Mouse (Mus musculus) kidney, postnatal 4 days (tissue): ENCODE measurements around the gene Chst11.

ENCODE experiments used
- DNase-seq, 2 experiments: peaks; one replicate each; pipeline ENCODE4 v3.0.0; 2021; ENCODE audit warnings: mixed read lengths in 2 of 2

Gene Chst11

GRCm38 (mm10) chr10:83079755-83080154 lies 94.5 kb downstream of the Chst11 start:
- DNase-seq: no peak

DNA sequence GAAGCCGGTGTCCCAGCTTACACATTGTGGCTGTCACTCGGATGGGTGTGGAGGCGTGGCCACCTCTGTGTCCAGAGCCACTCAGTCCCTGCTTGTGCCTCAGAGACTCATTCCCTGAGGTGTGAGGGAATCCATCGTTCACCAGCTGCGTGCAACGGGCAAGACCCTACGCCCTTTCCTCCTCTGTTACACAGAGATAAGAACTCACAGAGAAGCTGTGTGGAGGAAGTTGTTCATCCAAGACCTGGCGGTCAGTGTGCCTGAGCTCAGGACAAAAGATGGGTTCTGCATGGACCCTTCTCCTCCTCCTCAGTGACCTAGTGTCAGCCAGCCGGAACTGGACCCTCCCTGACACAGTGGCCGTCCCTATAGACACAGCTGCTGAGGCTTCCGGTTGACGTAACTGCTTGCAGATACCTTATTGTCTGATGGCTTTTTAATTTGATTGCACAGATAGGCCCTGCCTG lies 95.0 kb downstream of the Chst11 start:
- peak; percentile 33 to 54 for DNase-seq

GRCm38 (mm10) chr10:83080930-83081329 lies 95.6 kb downstream of the Chst11 start:
- DNase-seq: no peak

DNA sequence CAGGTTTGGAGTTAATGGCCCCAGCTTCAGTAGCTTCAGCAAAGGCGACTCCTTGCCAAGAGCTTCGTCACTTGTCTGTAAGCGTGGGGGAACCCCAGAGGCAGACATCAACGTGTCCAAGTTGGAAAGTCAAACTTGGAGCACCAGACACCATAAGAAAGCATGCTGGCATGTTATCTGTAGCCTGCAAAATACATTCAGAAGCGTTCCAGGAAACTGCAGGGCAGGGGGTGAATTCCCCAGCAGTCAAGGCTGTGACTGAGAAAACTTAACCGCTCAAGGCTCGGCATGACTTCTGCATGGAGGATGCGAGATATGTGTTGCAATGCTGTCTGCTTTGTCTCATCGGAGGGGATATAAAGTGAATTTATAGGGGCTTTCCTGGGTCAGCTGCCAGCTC lies 98.6 kb downstream of the Chst11 start:
- DNase-seq: peak; percentile 44 to 61

DNA sequence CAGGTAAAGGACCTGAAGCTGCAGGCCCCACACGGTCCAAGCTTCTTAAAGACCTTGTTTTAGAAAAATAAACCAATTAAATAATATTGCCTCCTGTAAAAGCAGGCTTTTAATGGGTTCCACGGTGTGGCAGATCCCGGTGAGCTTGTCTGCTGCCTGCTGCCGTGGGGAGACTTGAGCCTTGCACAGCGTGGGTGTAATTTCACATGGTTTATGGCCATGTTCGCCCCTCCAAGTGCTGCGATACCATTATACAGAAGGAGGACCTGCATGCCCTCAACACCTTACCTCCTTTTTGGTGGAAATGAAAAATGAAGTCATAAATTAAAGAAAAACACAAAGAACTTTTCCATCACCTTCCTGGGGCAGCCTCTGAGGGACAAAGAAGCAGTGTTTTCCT lies 103.0 kb downstream of the Chst11 start:
- no peak for DNase-seq

DNA sequence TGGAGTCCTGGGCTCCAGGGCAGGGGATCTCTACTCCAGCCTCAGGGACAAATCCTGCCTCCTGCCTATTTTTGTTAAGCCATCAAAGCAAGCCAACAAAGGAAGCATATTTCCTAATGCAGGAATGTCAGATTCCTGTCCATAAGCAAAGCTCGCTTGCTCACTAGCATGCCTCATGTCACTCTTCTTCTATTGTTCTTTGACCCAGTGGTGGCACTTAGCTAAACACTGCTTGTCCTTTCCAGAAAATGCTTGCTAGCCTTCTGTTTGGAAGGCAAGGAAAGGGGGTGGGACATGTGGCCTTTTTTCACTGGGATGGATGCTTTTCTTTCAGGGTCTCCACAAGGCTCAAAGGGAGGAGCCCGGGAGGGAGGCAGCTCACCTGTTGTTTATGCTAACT lies 103.5 kb downstream of the Chst11 start:
- DNase-seq: no peak

DNA sequence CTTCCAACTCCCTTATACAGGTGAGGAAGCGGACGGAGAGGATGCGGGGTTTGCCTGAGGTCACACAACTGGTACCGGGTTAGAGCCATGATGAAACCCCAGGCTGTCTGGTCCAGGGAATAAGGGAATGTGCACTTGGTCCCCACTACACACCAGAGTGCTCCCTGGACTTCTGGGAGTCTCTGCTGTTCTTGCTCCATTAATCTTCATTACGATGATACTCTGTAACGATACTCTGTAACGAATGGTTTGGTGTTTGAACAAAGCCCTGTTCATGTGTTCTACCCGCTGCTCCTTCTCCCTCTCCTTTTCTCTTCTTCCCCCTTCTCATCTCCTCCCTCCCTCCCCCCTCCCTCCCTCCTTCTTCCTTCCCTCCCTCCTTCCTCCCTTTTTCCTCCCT lies 104.9 kb downstream of the Chst11 start:
- no peak for DNase-seq

DNA sequence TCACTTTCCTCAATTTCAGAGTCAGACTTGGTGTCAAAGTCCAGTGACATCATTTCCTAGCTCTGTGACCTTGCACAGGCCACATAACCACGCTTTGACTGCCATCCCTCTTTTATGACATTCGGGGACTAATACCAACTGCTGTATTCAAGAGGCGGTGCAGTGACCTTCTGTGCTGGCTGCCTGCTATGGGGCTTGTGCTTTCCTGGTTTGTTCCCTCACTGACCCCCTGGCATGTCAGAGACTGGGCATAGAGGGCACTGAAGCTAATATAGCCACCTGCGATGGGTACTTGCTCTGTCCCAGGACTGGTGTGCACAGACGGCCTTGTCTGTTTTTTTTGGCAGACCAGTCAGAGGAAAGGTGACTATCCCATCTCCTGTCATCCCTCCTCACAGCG lies 108.4 kb downstream of the Chst11 start:
- DNase-seq: no peak

DNA sequence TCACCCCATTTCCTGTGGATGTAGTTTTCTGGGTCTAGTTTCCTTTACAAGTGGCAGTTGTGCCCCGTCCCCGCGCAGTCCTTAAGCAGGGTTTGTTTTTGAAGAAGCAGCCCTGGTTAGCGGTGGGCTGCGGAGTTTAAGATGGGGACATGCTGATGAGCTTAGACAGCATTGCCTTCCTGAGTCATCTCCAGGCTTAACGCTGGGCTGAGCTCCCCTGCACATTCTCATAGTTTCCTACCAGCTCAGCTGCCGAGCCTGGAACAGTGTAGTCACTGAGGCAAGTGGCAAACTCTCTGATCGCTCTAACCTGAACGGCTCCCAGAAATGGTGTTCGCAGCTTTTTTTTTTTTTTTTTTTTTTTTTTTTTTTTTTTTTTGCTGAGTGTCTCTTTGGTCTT lies 109.0 kb downstream of the Chst11 start:
- no peak for DNase-seq

GRCm38 (mm10) chr10:83094821-83095725 lies 109.8 kb downstream of the Chst11 start:
- DNase-seq: no peak

DNA sequence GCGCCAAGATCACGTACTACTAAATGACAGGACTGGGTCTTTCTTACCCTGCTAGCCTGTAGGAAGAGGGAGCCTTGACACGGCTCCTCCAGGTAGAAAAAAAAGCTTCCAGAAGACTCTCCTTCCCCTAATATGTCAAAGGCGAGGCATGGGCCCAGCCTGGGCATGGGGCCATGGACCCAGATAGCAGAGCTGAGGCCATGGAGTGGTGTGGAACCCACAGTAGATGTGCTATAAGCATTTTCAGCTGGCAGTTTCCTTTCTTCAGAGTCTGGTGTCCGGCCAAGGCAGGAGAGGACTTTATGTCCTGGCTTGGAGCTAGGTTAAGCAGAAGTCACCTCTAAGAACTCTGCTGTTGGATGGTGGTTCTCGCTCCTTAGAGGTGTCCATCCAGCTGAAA lies 111.0 kb downstream of the Chst11 start:
- no peak for DNase-seq

DNA sequence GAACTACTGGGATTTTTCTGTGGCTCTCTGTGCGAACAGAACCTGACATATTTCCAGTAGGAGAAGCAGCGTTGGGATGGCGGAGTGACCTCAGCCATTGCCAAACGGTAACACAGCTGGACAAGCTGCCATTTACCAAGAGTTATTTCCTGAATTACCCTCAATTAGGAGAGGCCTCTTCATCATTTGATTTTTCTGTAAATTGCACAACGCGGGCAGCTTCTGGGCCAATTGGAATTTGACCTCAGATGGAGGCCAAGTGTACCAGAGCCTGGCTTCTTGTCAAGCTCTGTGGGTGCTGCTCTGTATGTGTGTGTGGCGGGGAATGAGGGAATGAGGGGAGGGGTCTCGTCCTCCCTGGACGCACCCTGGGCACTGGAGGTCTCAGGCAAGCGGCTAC lies 113.6 kb downstream of the Chst11 start:
- DNase-seq: no peak

DNA sequence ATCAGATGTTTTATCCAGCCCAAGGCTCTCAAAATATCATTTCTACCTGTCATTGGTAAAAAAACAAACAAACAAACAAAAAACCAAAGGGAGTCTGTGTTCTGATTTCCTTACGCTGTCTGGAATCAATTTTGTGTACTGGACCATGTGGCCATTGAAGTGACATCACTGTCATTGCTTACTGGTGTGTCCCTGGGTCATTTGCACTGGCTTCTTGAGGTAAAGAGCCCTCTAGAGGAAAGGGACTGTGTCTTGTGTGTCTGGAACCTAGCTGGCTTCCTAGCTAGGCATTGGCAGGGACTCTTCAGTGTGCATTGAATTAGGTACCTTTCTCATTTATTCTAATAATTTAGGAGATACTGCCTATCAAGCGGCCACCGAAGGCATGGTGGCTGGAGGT lies 114.4 kb downstream of the Chst11 start:
- DNase-seq: no peak

- DNase-seq: peak; percentile 33 to 53
Measured at GRCm38 (mm10) chr10:83100890-83101289, 115.6 kb downstream of the Chst11 start.

DNA sequence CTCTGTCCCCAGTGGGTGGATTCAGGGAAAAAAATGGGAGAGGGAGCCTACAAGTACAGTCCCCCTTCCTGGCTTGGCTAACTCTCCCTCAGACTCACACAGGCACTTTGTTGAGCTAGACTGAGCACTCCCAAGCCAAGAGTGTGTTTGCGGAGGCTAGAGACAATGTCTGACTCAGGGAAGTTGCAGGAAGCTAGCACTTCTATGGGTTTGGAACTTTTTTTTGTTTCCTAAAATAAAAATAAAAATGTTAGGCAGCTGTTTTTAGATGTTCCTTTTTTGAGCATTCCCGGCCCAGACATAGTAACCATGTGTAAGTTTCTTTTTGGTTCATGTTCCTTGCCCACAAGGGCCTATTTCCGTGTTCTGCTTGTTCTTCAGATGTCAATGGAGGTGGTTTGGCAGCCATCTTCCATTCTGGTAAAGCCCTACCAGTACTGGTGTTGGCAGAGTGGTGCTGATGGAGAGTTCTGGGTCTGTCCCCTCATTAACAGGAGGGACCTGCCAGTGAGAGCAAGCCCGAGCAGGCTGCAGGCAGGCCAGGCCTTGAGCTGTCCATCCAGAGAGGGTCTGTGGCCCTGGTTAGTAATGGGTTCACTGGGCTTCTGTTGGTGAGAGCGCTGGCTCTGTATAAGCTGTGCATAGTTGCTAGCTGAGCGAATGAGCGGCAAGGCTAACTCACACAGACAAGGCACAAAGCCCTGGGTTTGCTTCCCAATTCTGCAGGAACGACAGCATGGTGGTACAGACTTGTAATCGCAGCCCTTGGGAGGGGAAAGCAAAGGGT lies 116.3 kb downstream of the Chst11 start:
- DNase-seq: no peak

DNA sequence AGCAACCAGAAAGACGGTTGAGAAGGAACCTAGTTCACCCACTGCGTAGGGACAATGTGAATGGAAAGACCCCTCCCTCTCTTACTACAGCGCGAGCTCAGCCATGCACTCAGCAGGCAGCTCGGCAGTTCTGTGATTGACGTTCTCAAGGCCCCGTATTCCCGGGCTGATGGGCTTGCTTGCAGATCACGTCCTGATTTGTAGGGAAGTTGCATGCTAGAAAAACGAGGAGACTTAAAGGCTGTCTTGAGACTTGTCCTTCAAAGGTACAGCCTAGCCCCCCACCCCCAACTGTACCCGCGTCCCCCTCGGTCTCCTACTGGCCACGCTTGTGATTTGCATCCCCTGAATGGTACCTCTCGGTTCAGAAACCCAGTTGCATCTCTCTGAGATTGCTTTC lies 117.4 kb downstream of the Chst11 start:
- no peak for DNase-seq

GRCm38 (mm10) chr10:83104221-83104620 lies 118.9 kb downstream of the Chst11 start:
- no peak for DNase-seq

DNA sequence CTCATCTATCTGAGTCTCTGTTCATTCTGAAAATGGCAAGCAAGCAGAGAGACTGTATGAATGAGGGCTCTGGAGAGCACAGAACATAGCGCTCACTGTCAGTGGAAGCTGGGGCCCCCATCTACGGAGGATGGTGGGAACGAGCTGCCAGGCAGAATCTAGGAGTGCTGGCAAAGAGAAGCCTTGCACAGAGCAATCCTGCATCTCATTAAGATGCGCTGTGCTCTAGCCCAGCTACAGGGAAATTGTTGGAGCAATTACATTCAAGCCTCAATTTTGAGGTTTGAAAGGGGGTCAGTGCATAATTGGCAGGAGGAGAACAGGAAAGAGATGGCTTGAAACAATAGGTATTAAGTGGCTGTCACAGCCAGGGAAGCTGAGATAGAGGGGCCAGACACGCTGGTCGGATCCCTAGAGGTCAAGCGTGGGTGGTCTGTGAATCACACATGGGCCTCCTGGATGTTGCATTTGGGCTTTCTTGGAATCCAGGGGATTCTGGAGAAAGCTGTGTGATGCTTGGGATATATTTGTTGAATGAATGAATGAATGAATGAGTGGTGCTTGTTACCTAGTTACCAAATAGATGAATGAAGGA lies 121.0 kb downstream of the Chst11 start:
- DNase-seq: no peak

GRCm38 (mm10) chr10:83107385-83107784 lies 122.1 kb downstream of the Chst11 start:
- DNase-seq: no peak

DNA sequence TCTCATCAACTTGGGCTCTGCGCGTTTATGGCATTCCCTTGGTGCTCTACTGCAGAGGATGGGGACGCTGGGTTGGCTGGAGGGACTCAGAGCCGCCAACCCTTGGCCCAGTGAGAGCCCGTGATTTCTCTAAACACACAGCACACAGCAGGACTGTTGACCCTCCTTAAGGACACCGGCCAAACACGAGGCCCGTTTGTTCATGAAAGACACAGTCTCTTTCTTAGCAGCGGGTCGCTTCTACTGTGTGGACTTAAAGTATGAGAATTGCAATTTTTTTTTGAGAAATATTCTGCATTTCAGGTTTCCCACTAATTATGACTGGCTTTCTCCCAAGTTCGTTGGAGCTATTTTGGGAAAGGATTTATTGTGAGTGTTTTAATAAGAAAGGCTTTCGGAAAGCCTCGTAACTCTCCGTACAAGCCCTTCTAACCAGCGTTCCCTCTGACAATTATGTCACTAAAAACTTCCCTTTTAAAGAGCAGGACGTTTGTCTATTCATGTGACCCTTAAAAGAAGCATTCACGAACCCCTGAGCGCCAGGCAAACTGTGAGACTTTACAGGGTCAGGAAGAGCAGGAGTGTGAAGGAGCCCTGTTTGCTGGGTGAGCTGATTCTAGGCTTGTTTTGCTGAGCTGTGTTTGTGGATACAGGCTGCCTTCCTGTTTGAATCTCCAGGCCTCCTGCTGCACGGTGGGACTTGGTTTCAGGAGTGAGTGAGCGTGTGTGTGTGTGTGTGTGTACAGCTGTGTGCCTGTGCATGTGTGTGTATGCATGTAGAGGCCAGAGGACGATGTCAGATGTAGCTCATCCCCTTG lies 122.8 kb downstream of the Chst11 start:
- DNase-seq: no peak

- DNase-seq: no peak
Measured at GRCm38 (mm10) chr10:83108946-83109345, 123.6 kb downstream of the Chst11 start.

GRCm38 (mm10) chr10:83111046-83111445 lies 125.7 kb downstream of the Chst11 start:
- no peak for DNase-seq

GRCm38 (mm10) chr10:83112345-83112744 lies 127.0 kb downstream of the Chst11 start:
- DNase-seq: no peak
